Mouse (Mus musculus) G1E (cell line): ENCODE data around the gene Med25.

Experiments used
- CTCF ChIP-seq: IDR thresholded peaks from 2 replicates; pipeline ENCODE4 v1.5.1; 2012; ENCODE audit warnings: low read depth, low read length, inconsistent platforms, mixed read lengths
- GATA1 ChIP-seq: IDR thresholded peaks from 2 replicates; pipeline ENCODE4 v1.6.1; 2012; ENCODE audit warnings: borderline replicate concordance, low read length, inconsistent platforms, mixed read lengths

DNA sequence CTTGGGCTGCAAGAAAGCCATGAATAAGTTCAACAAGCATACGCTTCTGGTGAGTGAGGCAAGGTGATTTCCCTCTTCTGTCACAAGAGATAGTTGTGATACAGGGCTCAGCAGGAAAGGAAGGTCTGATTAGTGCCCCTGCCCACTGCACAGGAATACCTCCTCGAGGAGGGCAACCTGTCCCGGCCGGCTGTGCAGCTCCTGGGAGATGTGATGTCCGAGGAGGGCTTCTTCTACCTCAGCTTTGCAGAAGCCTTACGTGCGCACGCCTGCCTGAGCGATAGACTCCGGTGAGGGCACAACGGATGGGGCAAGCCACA is 53.4 kb downstream of the Med25 start:
- TF ChIP-seq GATA1: no peak
- no peak for TF ChIP-seq CTCF
